Mouse (Mus musculus): Measurements from ENCODE around the gene Exoc3l2.

- no peak for TF ChIP-seq CTCF (IDR thresholded peaks at IDR 0.05; ENCODE audit: low read depth, low read length)
- no peak for TF ChIP-seq POLR2A (IDR thresholded peaks at IDR 0.05; ENCODE audit: insufficient read depth, low read length)
- TF ChIP-seq EP300 (IDR thresholded peaks at IDR 0.05; ENCODE audit: insufficient read depth, low read depth, low read length), result no peak
These were observed 45.9 kb downstream of the Exoc3l2 start for GRCm38 (mm10) chr7:19508924-19509568.

Measured in ES-Bruce4 (cell line).